Mouse (Mus musculus) E14TG2a.4 (cell line): ENCODE measurements around the gene Tpcn2.

Experiments
- CTCF ChIP-seq: conservative IDR thresholded peaks from 2 replicates; pipeline ENCODE4 v1.5.1; 2014; ENCODE audit warnings: low read length
- NANOG ChIP-seq: IDR thresholded peaks from 2 replicates; pipeline ENCODE4 v1.6.1; 2014; ENCODE audit warnings: borderline replicate concordance, low read length, mixed read lengths

GRCm38 (mm10) chr7:145206056-145206610 is 77.7 kb downstream of the Tpcn2 start:
- TF ChIP-seq CTCF (no peak), NANOG (no peak)
